Mouse (Mus musculus) spleen, adult 2 months (tissue): Measurements from ENCODE around the gene Akap8.

ENCODE experiments used
- CTCF ChIP-seq: fragments of 200-500 bp; IDR thresholded peaks from 2 replicates; pipeline ENCODE4 v1.5.1; 2011; ENCODE audit warnings: mild to moderate bottlenecking, inconsistent platforms; ENCODE audit not compliant: insufficient read depth, insufficient read length, insufficient replicate concordance; ENCODE audit errors: extremely low read depth
- POLR2A ChIP-seq: fragments of 200-500 bp; IDR thresholded peaks from 2 replicates; pipeline ENCODE4 v1.6.1; 2011; ENCODE audit warnings: low read depth, low read length, inconsistent platforms

DNA sequence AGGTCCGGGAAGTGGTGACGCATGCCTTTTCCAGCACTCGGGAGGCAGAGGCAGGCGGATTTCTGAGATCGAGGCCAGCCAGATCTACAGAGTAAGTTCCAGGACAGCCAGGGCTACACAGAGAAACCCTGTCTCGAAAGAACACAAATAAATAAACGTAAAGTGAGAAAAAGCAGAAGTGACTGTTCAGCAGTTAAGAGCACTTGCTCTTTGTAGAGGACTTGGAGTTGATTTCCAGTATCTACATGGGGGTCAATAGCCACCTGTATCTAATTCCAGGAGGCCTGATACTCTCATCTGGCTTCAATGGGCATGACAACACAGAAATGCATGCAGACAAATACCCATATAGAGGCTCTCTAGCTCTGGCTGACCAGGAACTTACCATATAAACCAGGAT, 51.9 kb downstream of the Akap8 start:
- no peak for TF ChIP-seq CTCF
- no peak for TF ChIP-seq POLR2A
